Mouse (Mus musculus): ENCODE data around the gene Cds1. TPM values are rescaled to one million over a fixed set of nuclear protein-coding genes. Genes with fewer than 3 reads are reported as not detected.

Gene Cds1
- polyA plus RNA-seq, 1 experiment: 22.7 TPM

DNA sequence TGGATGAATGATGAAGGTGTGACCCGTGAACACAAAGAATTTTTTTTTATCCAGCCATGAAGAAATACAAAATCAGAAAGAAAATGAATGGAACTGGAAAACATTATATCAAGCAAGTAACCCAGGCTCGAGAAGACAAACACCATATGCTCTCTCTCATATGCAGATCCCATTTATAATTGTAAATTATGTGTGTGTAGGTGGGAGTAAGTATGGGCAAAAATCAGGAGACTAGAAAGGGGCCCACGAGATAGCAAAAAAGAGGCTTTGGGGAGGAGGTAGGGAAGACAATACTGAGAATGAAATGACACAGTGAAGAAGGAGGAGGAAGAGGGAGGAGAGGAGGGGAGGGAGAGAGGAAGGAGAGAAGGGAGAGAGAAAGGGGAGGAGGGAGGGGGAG, 27.6 kb upstream of the Cds1 start:
- Histone ChIP-seq H3K27ac (ENCODE audit: control insufficient read depth, insufficient read depth, low read length) (no peak overlapping the region), H3K36me3 (ENCODE audit: control insufficient read depth, insufficient read depth, low read length) (no peaks in the 10 kb centered on the region), H3K27me3 (ENCODE audit: control insufficient read depth, insufficient read depth, low read length) (no peaks in the 10 kb centered on the region), H3K4me1 (replicated peaks; ENCODE audit: control insufficient read depth, insufficient read depth, low read length) (no peaks in the 10 kb centered on the region), H3K4me3 (ENCODE audit: control insufficient read depth, insufficient read depth, low read length) (no peak overlapping the region)
- DNase-seq: no peak
- WGBS: 78% methylated on average over 3 of the region's 3 CpGs
- TF ChIP-seq POLR2A (IDR thresholded peaks at IDR 0.05; ENCODE audit: control insufficient read depth, extremely low read depth, insufficient read depth, low read length, poor library complexity): no peak
- TF ChIP-seq CTCF (IDR thresholded peaks at IDR 0.05; ENCODE audit: borderline replicate concordance, control insufficient read depth, extremely low read depth, insufficient read depth, low read length, poor library complexity): no peak

DNA sequence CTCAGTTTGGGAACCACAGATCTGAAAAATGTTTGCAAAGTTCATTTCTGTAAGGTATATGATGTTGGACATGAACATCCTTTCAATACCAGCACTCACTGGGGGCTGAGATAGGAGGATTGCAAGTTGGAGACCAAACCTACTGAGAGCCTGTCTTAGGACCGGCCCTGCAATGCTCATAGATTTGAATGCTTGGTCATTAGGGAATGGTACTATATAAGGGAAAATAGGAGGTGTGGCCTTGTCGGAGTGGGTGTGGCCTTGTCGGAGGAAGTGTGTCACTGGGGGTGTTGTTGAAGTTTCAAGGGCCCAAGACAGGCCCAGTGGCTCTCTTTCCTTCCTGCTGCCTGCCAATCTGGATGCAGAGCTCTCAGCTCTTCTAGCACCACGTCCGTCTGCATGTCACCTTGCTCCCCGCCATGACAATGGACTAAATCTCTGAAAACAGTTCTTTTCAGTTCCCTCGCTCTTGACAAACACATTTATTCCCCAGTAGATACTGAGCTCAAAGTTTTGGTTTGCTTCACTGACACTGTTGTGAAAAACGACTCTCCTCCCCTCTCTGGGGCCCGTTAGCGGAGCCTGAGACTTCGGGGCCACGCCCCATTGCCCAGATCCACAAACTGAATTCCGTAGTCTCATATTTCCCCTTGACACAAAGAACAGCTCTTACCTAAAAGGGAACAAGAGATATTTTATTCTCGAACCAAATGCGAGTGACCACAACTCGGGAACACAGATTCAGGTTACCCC, 24.3 kb upstream of the Cds1 start:
- no peak overlapping the region for H3K27ac ChIP-seq (ENCODE audit: control insufficient read depth, insufficient read depth, low read length)
- H3K36me3 ChIP-seq (ENCODE audit: control insufficient read depth, insufficient read depth, low read length): no peaks in the 10 kb centered on the region
- 92% methylated on average over 16 of the region's 16 CpGs for WGBS
- DNase-seq: no peak
- no peak overlapping the region for H3K4me3 ChIP-seq (ENCODE audit: control insufficient read depth, insufficient read depth, low read length)
- H3K27me3 ChIP-seq (ENCODE audit: control insufficient read depth, insufficient read depth, low read length): no peaks in the 10 kb centered on the region
- H3K4me1 ChIP-seq (replicated peaks; ENCODE audit: control insufficient read depth, insufficient read depth, low read length): no peaks in the 10 kb centered on the region
- TF ChIP-seq POLR2A (IDR thresholded peaks at IDR 0.05; ENCODE audit: control insufficient read depth, extremely low read depth, insufficient read depth, low read length, poor library complexity) (no peak), CTCF (IDR thresholded peaks at IDR 0.05; ENCODE audit: borderline replicate concordance, control insufficient read depth, extremely low read depth, insufficient read depth, low read length, poor library complexity) (no peak)

DNA sequence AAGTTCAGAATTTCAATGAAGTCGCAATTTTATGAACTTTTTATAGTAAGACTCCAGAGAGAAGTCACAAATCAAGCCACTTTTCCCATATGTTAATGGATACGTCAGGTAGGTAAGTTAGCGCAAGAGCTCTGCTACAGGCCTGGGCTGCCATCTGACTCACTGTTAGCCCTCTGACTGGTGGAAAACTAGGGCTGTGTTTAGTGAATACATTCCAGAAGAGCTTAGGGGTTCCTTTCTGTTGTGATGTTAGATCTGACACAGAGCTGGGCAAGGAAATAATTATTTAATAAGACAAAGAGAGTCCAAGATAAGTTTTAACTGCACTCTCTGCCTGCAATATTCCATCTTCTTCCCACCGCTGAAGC, 23.7 kb upstream of the Cds1 start:
- Histone ChIP-seq H3K36me3 (ENCODE audit: control insufficient read depth, insufficient read depth, low read length) (no peaks in the 10 kb centered on the region), H3K27ac (ENCODE audit: control insufficient read depth, insufficient read depth, low read length) (no peak overlapping the region), H3K4me1 (replicated peaks; ENCODE audit: control insufficient read depth, insufficient read depth, low read length) (no peaks in the 10 kb centered on the region), H3K27me3 (ENCODE audit: control insufficient read depth, insufficient read depth, low read length) (no peaks in the 10 kb centered on the region), H3K4me3 (ENCODE audit: control insufficient read depth, insufficient read depth, low read length) (no peak overlapping the region)
- no peak for DNase-seq
- no peak for TF ChIP-seq CTCF (IDR thresholded peaks at IDR 0.05; ENCODE audit: borderline replicate concordance, control insufficient read depth, extremely low read depth, insufficient read depth, low read length, poor library complexity)
- no peak for TF ChIP-seq POLR2A (IDR thresholded peaks at IDR 0.05; ENCODE audit: control insufficient read depth, extremely low read depth, insufficient read depth, low read length, poor library complexity)
- WGBS: 95% methylated on average over 4 of the region's 4 CpGs

DNA sequence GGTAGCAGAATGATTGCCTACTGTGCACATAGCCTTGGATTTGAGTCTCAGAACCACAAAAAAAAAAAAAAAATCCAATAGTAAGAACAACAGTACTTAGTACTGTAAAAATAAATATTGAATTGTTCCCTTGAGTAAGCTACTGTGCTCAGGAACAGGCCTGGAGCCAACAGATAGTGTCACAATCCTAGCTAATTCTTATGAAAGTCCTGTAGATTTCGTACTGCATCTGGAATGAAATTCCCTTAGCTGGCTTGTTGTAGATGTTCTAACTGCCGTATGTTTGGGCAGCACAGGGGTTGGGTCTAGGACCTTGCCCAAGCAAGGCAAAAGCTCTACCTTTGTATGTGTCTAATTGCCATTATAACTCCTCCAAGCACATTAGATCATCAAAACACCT, 22.9 kb upstream of the Cds1 start:
- no peak for DNase-seq
- Histone ChIP-seq H3K27me3 (ENCODE audit: control insufficient read depth, insufficient read depth, low read length) (no peaks in the 10 kb centered on the region), H3K4me1 (replicated peaks; ENCODE audit: control insufficient read depth, insufficient read depth, low read length) (no peaks in the 10 kb centered on the region), H3K36me3 (ENCODE audit: control insufficient read depth, insufficient read depth, low read length) (no peaks in the 10 kb centered on the region), H3K4me3 (ENCODE audit: control insufficient read depth, insufficient read depth, low read length) (no peak overlapping the region), H3K27ac (ENCODE audit: control insufficient read depth, insufficient read depth, low read length) (no peak overlapping the region)
- no peak for TF ChIP-seq POLR2A (IDR thresholded peaks at IDR 0.05; ENCODE audit: control insufficient read depth, extremely low read depth, insufficient read depth, low read length, poor library complexity)
- TF ChIP-seq CTCF (IDR thresholded peaks at IDR 0.05; ENCODE audit: borderline replicate concordance, control insufficient read depth, extremely low read depth, insufficient read depth, low read length, poor library complexity): no peak
- 93% methylated on average over 2 of the region's 2 CpGs for WGBS

DNA sequence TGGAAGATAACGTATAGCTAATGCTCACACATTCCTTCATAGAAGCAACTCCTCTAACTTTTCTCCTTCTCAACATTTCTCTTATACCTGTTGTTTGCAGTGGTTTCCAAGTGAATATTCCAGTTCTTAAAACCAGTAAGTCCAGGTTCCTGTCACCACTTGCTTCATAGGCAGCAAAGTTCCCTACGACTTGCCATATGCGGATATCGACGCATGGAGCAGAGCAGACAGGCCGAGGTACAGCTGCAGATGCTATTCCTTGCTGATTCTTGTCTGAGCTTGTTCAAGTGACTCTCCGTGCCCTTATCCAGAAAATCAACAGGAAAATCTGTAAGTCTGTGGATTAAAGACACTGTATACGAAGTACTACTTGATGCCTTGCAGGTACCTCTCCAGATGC, 22.5 kb upstream of the Cds1 start:
- Histone ChIP-seq H3K27me3 (ENCODE audit: control insufficient read depth, insufficient read depth, low read length) (no peaks in the 10 kb centered on the region), H3K27ac (ENCODE audit: control insufficient read depth, insufficient read depth, low read length) (no peak overlapping the region), H3K36me3 (ENCODE audit: control insufficient read depth, insufficient read depth, low read length) (no peaks in the 10 kb centered on the region), H3K4me1 (replicated peaks; ENCODE audit: control insufficient read depth, insufficient read depth, low read length) (no peaks in the 10 kb centered on the region), H3K4me3 (ENCODE audit: control insufficient read depth, insufficient read depth, low read length) (no peak overlapping the region)
- no peak for DNase-seq
- TF ChIP-seq CTCF (IDR thresholded peaks at IDR 0.05; ENCODE audit: borderline replicate concordance, control insufficient read depth, extremely low read depth, insufficient read depth, low read length, poor library complexity) (no peak), POLR2A (IDR thresholded peaks at IDR 0.05; ENCODE audit: control insufficient read depth, extremely low read depth, insufficient read depth, low read length, poor library complexity) (no peak)
- 96% methylated on average over 8 of the region's 8 CpGs for WGBS

DNA sequence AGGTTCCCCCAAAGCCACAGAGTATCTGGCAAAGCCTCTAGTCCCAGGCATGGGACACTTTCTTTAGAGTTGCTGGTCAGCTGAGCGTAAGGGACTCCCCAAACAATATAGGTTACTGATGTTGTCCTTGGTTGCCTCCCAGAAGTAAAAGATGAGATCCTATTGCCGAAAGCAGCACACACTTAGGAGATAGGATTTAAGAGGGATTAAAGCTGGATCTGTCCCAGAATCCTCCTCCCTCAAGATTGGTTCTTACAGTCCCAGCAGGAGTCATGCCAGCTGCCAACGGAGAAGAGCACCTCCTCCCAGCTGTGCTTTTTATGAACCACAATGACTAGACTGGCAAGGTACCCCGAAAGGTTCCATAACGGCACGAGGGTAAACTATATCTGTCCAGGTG, 20.0 kb upstream of the Cds1 start:
- Histone ChIP-seq H3K36me3 (ENCODE audit: control insufficient read depth, insufficient read depth, low read length) (no peaks in the 10 kb centered on the region), H3K27ac (ENCODE audit: control insufficient read depth, insufficient read depth, low read length) (no peak overlapping the region), H3K4me1 (replicated peaks; ENCODE audit: control insufficient read depth, insufficient read depth, low read length) (no peaks in the 10 kb centered on the region), H3K27me3 (ENCODE audit: control insufficient read depth, insufficient read depth, low read length) (no peaks in the 10 kb centered on the region), H3K4me3 (ENCODE audit: control insufficient read depth, insufficient read depth, low read length) (no peak overlapping the region)
- 94% methylated on average over 6 of the region's 6 CpGs for WGBS
- TF ChIP-seq POLR2A (IDR thresholded peaks at IDR 0.05; ENCODE audit: control insufficient read depth, extremely low read depth, insufficient read depth, low read length, poor library complexity) (no peak), CTCF (IDR thresholded peaks at IDR 0.05; ENCODE audit: borderline replicate concordance, control insufficient read depth, extremely low read depth, insufficient read depth, low read length, poor library complexity) (no peak)
- DNase-seq: no peak

DNA sequence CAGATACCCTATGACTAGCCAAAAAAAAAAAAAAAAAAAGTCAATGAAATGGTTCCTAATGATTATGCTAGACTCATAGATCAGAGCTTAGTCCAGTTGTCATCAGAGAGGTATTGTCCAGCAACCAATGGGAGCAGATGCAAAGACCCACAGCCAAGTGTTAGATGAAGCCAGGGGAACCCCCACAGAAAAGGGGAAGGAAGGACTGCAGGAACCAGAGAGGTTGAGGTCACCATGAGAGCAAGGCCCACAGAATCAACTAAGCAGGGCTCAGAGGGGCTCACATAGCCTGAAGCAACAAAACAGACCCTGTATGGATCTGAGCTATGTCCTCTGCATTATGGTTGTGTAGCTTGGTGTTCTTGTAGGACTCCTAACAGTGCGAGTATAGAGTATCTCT, 11.2 kb upstream of the Cds1 start:
- WGBS: 5% methylated on average over 1 of the region's 1 CpGs
- H3K27me3 ChIP-seq (ENCODE audit: control insufficient read depth, insufficient read depth, low read length): no peaks in the 10 kb centered on the region
- H3K4me1 ChIP-seq (replicated peaks; ENCODE audit: control insufficient read depth, insufficient read depth, low read length): no peaks in the 10 kb centered on the region
- no peak overlapping the region for H3K4me3 ChIP-seq (ENCODE audit: control insufficient read depth, insufficient read depth, low read length)
- H3K27ac ChIP-seq (ENCODE audit: control insufficient read depth, insufficient read depth, low read length): no peak overlapping the region
- no peaks in the 10 kb centered on the region for H3K36me3 ChIP-seq (ENCODE audit: control insufficient read depth, insufficient read depth, low read length)
- DNase-seq: no peak
- no peak for TF ChIP-seq CTCF (IDR thresholded peaks at IDR 0.05; ENCODE audit: borderline replicate concordance, control insufficient read depth, extremely low read depth, insufficient read depth, low read length, poor library complexity)
- TF ChIP-seq POLR2A (IDR thresholded peaks at IDR 0.05; ENCODE audit: control insufficient read depth, extremely low read depth, insufficient read depth, low read length, poor library complexity): no peak

All from thymus, adult 2 months (tissue).